Mouse (Mus musculus) E14TG2a.4 (cell line): Measurements from ENCODE around the gene Ccl6.

Source experiments
- CTCF ChIP-seq: conservative IDR thresholded peaks from 2 replicates; pipeline ENCODE4 v1.5.1; 2014; ENCODE audit warnings: low read length
- NANOG ChIP-seq: IDR thresholded peaks from 2 replicates; pipeline ENCODE4 v1.6.1; 2014; ENCODE audit warnings: borderline replicate concordance, low read length, mixed read lengths

GRCm38 (mm10) chr11:83630630-83631029 is 37.7 kb upstream of the Ccl6 start:
- TF ChIP-seq CTCF = no peak
- TF ChIP-seq NANOG = no peak
